Mouse (Mus musculus) monocyte, adult 2 months (primary cell): ENCODE results near the gene Rps3a1.
"Not testable (repeated sequence)": the region's sequence is repeated elsewhere in the genome, so short reads cannot be mapped to it uniquely, and the experiment has no call there.

ENCODE experiments used
- DNase-seq, 2 experiments: peaks; one replicate each; pipeline ENCODE4 v3.0.0; 2022; ENCODE audit warnings: low spot score in 2 of 2, low read depth in 1 of 2

Gene Rps3a1

GRCm38 (mm10) chr3:86116951-86117350, 25.6 kb downstream of the Rps3a1 start:
- DNase-seq = no peak

GRCm38 (mm10) chr3:86114659-86115338, 27.7 kb downstream of the Rps3a1 start:
- no peak for DNase-seq

DNA sequence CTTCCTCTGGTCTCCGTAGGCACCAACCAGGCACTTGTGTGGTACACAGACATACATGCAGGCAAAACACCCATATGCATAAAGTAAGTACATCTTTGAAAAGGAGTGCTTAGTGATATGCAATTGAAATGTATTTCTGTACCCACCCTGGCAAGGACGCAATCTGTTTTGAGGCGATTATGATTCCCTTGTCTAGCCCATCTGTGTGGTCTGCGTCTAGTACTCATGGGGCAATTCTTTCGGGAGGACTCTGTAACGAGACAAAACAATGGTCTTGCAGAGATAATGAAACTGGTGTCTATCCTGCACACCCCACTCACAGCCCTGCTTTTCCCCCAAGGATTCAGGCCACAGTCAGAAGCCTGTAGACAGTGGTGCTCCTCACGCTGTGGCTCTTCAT, 29.7 kb downstream of the Rps3a1 start:
- no peak for DNase-seq

- no peak for DNase-seq
Measured at GRCm38 (mm10) chr3:86110077-86110476, 32.4 kb downstream of the Rps3a1 start.

DNA sequence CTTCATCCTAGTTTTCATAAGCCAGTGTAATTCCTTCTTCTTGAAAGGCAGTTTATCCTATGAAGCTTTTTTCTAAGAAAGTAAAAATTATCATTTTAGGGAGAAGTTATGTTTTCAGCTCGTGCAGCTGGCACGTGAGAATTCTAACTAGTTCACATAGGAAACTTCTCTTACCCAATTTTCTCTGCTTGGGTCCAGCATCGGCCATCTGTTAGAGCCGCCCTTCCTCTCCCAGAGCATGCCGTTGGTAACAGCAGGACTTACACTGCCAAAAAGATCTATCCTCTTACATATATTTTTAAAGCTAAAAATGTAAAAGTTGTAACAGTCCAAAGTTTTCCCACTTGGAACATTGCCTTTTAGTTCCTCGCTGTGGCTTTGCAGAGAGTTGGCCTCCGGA, 33.4 kb downstream of the Rps3a1 start:
- DNase-seq = no peak

DNA sequence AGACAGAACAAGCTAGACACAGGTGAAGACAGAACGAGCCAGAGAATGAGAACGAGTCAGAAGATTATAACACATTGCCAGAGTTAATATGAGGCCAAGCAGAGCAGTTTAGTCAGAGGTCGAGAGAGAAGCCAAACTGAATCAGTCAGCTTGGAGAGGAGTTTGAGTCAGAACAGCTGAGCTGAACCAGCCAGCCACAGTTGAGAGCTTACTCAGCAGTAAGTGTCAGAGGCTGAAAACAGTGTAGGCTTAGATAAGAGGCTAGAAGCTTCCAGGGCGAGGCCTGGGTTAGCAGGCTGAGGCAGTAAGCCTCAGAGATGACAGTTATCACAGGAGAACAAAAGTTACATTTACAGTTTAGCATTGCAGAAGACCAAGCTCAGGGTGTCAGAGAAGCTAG, 33.9 kb downstream of the Rps3a1 start:
- no peak for DNase-seq

DNA sequence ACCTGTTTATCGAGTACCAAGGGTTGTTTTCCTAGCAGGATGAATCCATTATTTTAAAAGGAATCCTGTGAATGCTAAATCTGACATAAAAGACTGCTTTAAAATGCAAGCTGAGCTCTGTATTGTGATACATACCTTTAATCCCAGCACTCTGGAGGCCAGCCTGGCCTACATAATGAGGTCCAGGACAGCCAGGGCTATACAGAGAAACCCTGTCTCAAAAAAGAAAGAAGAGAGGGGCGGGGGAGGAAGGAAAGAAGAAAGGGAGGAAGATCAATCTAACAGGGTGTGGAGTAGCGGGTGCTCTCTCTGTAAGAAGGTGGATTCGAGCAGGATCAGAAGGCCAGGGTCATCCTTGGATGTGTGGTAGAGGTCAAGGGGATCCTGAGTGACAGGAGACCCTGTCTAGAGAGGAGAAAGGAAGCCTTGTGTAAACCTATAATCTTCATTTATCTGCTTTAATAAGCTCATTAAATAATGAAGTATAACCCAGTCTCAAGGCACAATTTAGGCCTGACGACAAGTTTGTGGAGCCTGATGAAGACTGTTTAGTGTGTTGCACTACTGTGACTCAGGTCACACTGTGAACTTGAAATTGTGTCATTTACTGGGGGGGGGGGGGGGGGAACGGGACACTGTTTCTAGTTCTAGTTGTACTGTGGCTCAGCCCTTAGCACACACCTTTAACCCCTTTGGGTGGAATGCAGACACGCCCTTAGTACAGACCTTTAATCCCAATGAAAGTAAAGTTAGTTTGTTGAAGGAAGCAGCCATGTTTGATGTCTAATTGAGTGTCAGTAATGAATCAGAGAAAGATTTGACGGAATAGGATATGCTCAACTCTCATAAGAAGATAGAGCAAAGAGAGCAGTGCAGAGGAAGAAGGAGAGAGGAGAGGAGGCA, 34.6 kb downstream of the Rps3a1 start:
- DNase-seq = no peak

DNA sequence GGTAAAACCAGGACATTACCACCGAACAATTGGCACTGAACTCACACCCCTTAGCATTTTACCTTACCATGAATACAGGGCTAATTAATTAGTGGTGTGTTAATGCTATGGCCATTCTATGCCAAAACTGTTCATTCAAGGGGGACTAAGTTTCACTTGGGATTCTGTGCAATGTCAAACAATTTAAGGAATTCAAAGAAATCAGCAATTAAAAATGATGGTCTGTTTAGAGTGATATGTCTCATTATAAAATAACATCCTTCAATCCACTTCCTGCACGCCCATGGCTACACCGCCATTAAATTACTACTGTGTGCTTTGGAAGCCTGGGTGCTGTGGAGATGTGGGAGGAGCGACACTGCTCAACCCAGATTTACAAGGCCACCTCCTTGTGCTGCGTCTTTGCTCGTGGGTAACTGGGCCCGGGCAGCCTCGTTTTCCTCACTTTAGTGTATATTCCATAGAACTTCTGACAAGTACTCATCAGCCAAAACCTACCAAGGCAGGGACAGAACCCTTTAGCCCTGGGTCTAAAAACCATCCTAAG, 36.3 kb downstream of the Rps3a1 start:
- no peak for DNase-seq

- DNase-seq = no peak
Measured at GRCm38 (mm10) chr3:86104909-86105308, 37.6 kb downstream of the Rps3a1 start.

DNA sequence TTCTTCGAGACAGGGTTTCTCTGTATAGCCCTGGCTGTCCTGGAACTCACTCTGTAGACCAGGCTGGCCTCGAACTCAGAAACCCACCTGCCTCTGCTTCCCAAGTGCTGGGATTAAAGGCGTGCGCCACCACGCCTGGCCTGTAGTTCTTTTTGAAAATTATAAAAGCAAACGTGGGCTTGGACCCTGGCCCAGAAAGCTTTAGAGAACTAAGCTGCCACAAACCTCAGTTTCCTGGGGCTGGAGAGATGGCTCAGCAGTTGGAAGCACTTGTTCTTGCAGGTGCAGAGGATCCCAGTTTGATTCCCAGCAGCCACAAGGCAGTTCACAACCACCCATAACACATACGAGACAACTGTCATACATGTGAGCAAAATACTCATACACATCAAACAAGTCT, 38.1 kb downstream of the Rps3a1 start:
- not testable (repeated sequence) for DNase-seq

DNA sequence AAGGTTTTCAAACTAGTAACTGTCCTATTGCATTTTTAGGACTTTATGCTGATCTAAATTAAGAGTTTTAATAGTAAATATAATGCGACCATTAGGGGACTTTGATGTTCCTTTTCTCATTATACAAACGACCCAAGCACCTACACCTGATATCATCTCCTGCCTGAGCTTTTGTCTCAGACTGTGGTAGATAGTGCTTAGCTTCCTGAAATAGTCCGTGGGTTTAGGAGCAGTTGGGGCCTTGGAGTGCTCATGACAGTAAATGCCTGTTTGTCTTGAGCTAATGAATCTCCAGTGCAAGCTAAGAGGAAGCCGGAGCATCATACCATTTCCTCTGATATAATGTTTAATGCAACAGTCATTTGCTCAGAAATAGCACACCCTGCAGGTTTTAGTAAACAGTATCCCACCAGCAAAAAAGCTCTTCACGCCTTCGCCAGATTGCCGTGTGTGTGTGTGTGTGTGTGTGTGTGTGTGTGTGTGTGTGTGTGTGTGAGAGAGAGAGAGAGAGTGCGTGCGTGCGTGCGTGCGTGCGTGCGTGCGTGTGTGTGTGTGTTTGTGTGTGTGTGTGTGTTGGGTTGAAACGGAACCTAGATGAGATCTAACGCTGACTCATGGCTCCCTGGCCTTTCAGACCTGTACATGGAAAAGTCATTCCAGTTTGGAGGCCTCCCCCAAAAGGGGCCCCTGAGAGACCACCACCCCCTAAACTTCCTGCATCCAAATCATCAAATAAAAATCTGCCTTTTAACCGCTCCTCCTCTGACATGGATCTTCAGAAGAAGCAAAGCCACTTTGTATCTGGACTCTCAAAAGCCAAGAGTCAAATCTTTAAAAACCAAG, 38.8 kb downstream of the Rps3a1 start:
- no peak for DNase-seq

DNA sequence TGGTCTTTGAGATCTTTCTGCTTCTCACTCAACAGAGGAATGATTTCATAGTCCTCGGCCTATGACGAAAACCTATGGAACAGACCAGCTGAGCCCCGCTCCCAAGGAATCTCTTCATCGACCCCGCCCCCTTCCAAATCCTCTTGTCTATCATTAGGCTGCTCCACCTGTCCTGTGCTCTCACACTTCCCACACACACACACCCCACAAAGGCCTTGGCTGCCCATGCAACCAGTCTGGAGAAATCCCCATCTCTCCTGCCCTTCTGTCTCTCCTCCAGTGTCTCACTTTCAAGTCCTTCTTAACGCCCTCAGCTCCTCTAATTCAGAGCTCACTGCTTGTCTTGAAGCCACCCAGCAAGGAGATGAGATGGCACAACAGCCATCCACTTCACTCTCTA, 40.5 kb downstream of the Rps3a1 start:
- no peak for DNase-seq

DNA sequence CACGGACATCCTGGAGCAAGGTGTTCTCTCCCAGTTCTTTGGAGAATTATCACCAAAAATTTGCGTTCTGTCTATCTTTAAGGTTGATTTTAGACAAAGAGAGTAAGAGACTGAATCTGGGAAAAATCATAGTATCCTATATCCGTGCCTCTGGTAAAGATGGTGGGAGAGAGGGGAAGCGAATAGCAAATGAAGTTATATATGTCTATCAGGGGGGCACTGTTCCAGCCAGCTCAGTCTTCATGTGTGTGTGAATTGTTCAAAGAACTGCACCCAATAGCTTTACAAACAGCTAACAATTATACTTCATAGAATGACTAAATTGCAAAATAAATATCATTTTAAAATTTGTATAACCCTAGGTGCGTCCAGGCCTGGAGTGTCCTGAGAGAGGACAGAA, 48.6 kb downstream of the Rps3a1 start:
- DNase-seq = no peak

DNA sequence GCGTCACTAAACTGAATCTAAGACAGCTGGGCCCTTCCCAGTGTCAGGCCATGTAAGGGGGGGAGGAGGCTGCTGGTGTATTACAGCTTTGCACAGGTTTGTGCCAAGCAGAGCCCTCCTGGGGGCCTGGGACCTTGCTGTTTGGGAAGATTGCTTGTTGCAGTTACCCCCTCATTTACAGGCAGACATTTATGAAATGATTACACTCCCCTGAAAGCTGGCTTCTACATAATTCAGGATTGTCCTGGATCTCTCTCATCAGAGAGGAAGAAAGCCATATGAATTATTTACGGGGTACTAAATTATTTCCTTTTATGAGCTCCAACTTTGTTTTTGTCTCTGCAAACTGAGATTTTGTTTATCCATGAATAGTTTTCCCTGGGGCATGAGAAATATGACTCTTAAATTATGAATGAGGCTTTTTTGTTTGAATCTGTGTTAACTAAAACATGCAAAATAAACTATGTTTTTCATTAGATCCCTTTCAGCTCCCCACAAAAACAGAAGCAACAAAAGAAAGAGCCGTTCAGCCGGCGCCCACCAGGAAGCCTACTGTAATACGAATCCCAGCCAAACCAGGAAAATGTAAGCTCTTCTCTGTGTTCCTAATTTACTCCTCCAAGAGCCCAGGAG, 49.2 kb downstream of the Rps3a1 start:
- DNase-seq = no peak
